Mouse (Mus musculus): Measurements from ENCODE around the gene Bag2. TPM values are rescaled to one million over a fixed set of nuclear protein-coding genes. Genes with fewer than 3 reads are reported as not detected.

Bag2 gene
- polyA plus RNA-seq, 1 experiment from 2014 or later = 22.5 TPM

GRCm38 (mm10) chr1:33739302-33739701 is 18.3 kb downstream of the Bag2 start:
- no peak overlapping the region for H3K27ac ChIP-seq (ENCODE audit: low read length)
- WGBS = 27% methylated on average over 12 of the region's 12 CpGs
- H3K9me3 ChIP-seq (replicated peaks; ENCODE audit: control insufficient read depth, low read length, poor library complexity, severe bottlenecking) = no peaks in the 10 kb centered on the region
- peak; percentile 90 for ATAC-seq
- no peak overlapping the region for H3K4me3 ChIP-seq (ENCODE audit: low read depth, low read length)
- H3K4me2 ChIP-seq (ENCODE audit: low read length) = no peak overlapping the region
- no peaks in the 10 kb centered on the region for H3K4me1 ChIP-seq (ENCODE audit: control insufficient read depth, insufficient read depth, low read length)
- H3K9ac ChIP-seq (ENCODE audit: low read depth, low read length) = 0 out of 2 replicates have a peak overlapping the region, but pooled peaks have one; percentile 48
- peaks cover 22% of the 10 kb centered on the region for H3K36me3 ChIP-seq (ENCODE audit: control insufficient read depth, insufficient read depth, low read length)
- no peaks in the 10 kb centered on the region for H3K27me3 ChIP-seq (ENCODE audit: control insufficient read depth, insufficient read depth, low read depth, low read length)

- Histone ChIP-seq H3K4me1 (ENCODE audit: control insufficient read depth, insufficient read depth, low read length) (no peaks in the 10 kb centered on the region), H3K9ac (ENCODE audit: low read depth, low read length) (no peak overlapping the region), H3K4me2 (ENCODE audit: low read length) (no peak overlapping the region), H3K36me3 (ENCODE audit: control insufficient read depth, insufficient read depth, low read length) (peaks cover 22% of the 10 kb centered on the region), H3K4me3 (ENCODE audit: low read depth, low read length) (no peak overlapping the region), H3K27ac (ENCODE audit: low read length) (no peak overlapping the region), H3K27me3 (ENCODE audit: control insufficient read depth, insufficient read depth, low read depth, low read length) (no peaks in the 10 kb centered on the region), H3K9me3 (replicated peaks; ENCODE audit: control insufficient read depth, low read length, poor library complexity, severe bottlenecking) (no peaks in the 10 kb centered on the region)
- 93% methylated on average over 11 of the region's 11 CpGs for WGBS
- peak; percentile 52 for ATAC-seq
Observed at GRCm38 (mm10) chr1:33738681-33739278, 18.8 kb downstream of the Bag2 start.

DNA sequence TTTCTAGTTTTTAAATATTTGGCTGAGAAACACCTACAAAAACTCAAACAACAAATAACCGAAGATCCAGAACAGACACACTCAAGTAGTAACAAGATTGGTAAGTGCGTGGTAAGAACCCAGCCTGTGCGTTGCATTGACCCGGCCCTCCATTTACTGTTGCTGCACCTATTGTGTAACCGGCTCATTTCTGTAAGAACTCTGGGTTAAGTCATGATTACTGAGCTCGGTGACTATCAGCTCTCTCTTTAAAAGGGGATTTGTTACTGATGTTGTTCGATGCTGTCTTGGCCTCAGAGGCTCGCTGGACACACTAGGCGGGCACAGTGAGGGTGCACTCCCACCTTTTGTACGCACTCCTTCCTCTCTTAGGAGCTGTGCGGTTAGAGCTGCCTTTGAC is 19.3 kb downstream of the Bag2 start:
- Histone ChIP-seq H3K9me3 (replicated peaks; ENCODE audit: control insufficient read depth, low read length, poor library complexity, severe bottlenecking) (no peaks in the 10 kb centered on the region), H3K27me3 (ENCODE audit: control insufficient read depth, insufficient read depth, low read depth, low read length) (no peaks in the 10 kb centered on the region), H3K4me3 (ENCODE audit: low read depth, low read length) (no peak overlapping the region), H3K4me1 (ENCODE audit: control insufficient read depth, insufficient read depth, low read length) (no peaks in the 10 kb centered on the region), H3K27ac (ENCODE audit: low read length) (no peak overlapping the region), H3K9ac (ENCODE audit: low read depth, low read length) (no peak overlapping the region), H3K4me2 (ENCODE audit: low read length) (no peak overlapping the region), H3K36me3 (ENCODE audit: control insufficient read depth, insufficient read depth, low read length) (peaks cover 22% of the 10 kb centered on the region)
- no peak for ATAC-seq
- WGBS = 93% methylated on average over 11 of the region's 11 CpGs

GRCm38 (mm10) chr1:33734001-33734685 is 23.5 kb downstream of the Bag2 start:
- H3K27ac ChIP-seq (ENCODE audit: low read length) = no peak overlapping the region
- 75% methylated on average over 5 of the region's 5 CpGs for WGBS
- ATAC-seq = no peak

GRCm38 (mm10) chr1:33733044-33733443 is 24.6 kb downstream of the Bag2 start:
- no peaks in the 10 kb centered on the region for H3K9me3 ChIP-seq (replicated peaks; ENCODE audit: control insufficient read depth, low read length, poor library complexity, severe bottlenecking)
- H3K27me3 ChIP-seq (ENCODE audit: control insufficient read depth, insufficient read depth, low read depth, low read length) = no peaks in the 10 kb centered on the region
- H3K4me3 ChIP-seq (ENCODE audit: low read depth, low read length) = no peak overlapping the region
- ATAC-seq = no peak
- peaks cover 14% of the 10 kb centered on the region for H3K36me3 ChIP-seq (ENCODE audit: control insufficient read depth, insufficient read depth, low read length)
- no peak overlapping the region for H3K4me2 ChIP-seq (ENCODE audit: low read length)
- H3K9ac ChIP-seq (ENCODE audit: low read depth, low read length) = no peak overlapping the region
- 90% methylated on average over 9 of the region's 9 CpGs for WGBS
- H3K4me1 ChIP-seq (ENCODE audit: control insufficient read depth, insufficient read depth, low read length) = no peaks in the 10 kb centered on the region
- no peak overlapping the region for H3K27ac ChIP-seq (ENCODE audit: low read length)

More at GRCm38 (mm10) chr1:33734001-33734685, 23.5 kb downstream of the Bag2 start:
- Histone ChIP-seq H3K27me3 (ENCODE audit: control insufficient read depth, insufficient read depth, low read depth, low read length) (no peaks in the 10 kb centered on the region), H3K9ac (ENCODE audit: low read depth, low read length) (no peak overlapping the region), H3K4me1 (ENCODE audit: control insufficient read depth, insufficient read depth, low read length) (no peaks in the 10 kb centered on the region), H3K4me2 (ENCODE audit: low read length) (no peak overlapping the region), H3K4me3 (ENCODE audit: low read depth, low read length) (no peak overlapping the region), H3K36me3 (ENCODE audit: control insufficient read depth, insufficient read depth, low read length) (peaks cover 17% of the 10 kb centered on the region), H3K9me3 (replicated peaks; ENCODE audit: control insufficient read depth, low read length, poor library complexity, severe bottlenecking) (no peaks in the 10 kb centered on the region)

DNA sequence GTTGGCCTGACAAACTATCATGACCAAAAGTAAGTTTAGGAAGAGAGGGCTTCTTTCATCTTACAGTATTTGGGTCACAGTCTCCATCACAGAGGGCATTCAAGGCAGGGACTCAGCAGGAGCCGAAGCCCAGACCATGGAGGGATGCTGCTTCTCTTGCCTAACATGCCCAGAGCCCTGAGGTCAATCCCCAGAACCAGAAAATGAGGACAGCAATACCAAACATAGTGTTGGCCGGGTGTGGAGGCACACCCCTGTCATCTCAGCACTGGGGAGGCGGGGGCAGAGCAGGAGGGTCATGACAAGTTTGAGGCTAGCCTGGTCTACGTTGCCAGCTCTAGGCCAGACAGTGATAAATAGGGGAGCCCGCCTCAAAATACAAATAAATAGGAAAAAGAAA is 32.5 kb downstream of the Bag2 start:
- Histone ChIP-seq H3K9ac (ENCODE audit: low read depth, low read length) (no peak overlapping the region), H3K4me3 (ENCODE audit: low read depth, low read length) (no peak overlapping the region), H3K27me3 (ENCODE audit: control insufficient read depth, insufficient read depth, low read depth, low read length) (no peaks in the 10 kb centered on the region), H3K36me3 (ENCODE audit: control insufficient read depth, insufficient read depth, low read length) (peaks cover 28% of the 10 kb centered on the region), H3K27ac (ENCODE audit: low read length) (no peak overlapping the region), H3K4me2 (ENCODE audit: low read length) (no peak overlapping the region), H3K4me1 (ENCODE audit: control insufficient read depth, insufficient read depth, low read length) (peaks cover 12% of the 10 kb centered on the region), H3K9me3 (replicated peaks; ENCODE audit: control insufficient read depth, low read length, poor library complexity, severe bottlenecking) (no peaks in the 10 kb centered on the region)
- ATAC-seq = no peak
- 98% methylated on average over 5 of the region's 5 CpGs for WGBS

GRCm38 (mm10) chr1:33724516-33724915 is 33.1 kb downstream of the Bag2 start:
- WGBS = 91% methylated on average over 6 of the region's 6 CpGs
- Histone ChIP-seq H3K36me3 (ENCODE audit: control insufficient read depth, insufficient read depth, low read length) (peaks cover 28% of the 10 kb centered on the region), H3K4me3 (ENCODE audit: low read depth, low read length) (no peak overlapping the region)

DNA sequence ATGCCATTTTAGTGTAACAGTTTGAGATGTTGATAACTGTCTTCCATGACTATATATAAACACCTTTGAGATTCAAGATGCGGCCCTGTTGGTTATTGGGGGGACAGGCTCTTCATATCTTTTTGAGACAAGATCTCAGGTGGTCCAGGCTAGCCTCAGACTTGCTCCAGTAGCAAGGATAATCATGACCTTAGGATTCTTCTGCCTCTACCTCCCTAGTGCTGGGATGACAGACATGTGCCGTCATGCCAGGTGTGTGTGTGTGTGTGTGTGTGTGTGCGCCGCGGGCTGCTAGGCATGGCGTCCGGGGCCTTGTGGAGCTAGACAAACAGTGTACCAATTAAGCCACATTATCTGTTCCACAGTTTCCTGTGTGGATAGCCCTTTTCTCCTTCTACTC is 36.6 kb downstream of the Bag2 start:
- Histone ChIP-seq H3K27ac (ENCODE audit: low read length) (no peak overlapping the region), H3K9ac (ENCODE audit: low read depth, low read length) (peak overlapping the region; percentile 21; the same call in 1 of the 2 replicates), H3K27me3 (ENCODE audit: control insufficient read depth, insufficient read depth, low read depth, low read length) (no peaks in the 10 kb centered on the region), H3K4me3 (ENCODE audit: low read depth, low read length) (peak overlapping the region; percentile 12), H3K9me3 (replicated peaks; ENCODE audit: control insufficient read depth, low read length, poor library complexity, severe bottlenecking) (no peaks in the 10 kb centered on the region), H3K36me3 (ENCODE audit: control insufficient read depth, insufficient read depth, low read length) (peaks cover 14% of the 10 kb centered on the region), H3K4me2 (ENCODE audit: low read length) (peak overlapping the region; percentile 67), H3K4me1 (ENCODE audit: control insufficient read depth, insufficient read depth, low read length) (peaks cover 15% of the 10 kb centered on the region)
- 87% methylated on average over 7 of the region's 7 CpGs for WGBS
- ATAC-seq = no peak

More at GRCm38 (mm10) chr1:33724516-33724915, 33.1 kb downstream of the Bag2 start:
- Histone ChIP-seq H3K4me2 (ENCODE audit: low read length) (no peak overlapping the region), H3K4me1 (ENCODE audit: control insufficient read depth, insufficient read depth, low read length) (peaks cover 12% of the 10 kb centered on the region), H3K27me3 (ENCODE audit: control insufficient read depth, insufficient read depth, low read depth, low read length) (no peaks in the 10 kb centered on the region), H3K9me3 (replicated peaks; ENCODE audit: control insufficient read depth, low read length, poor library complexity, severe bottlenecking) (no peaks in the 10 kb centered on the region), H3K9ac (ENCODE audit: low read depth, low read length) (no peak overlapping the region), H3K27ac (ENCODE audit: low read length) (no peak overlapping the region)
- no peak for ATAC-seq

- WGBS = under 1% methylated on average over 41 of the region's 41 CpGs
- Histone ChIP-seq H3K4me2 (ENCODE audit: low read length) (peak overlapping the region; percentile 67), H3K9me3 (replicated peaks; ENCODE audit: control insufficient read depth, low read length, poor library complexity, severe bottlenecking) (no peaks in the 10 kb centered on the region), H3K27ac (ENCODE audit: low read length) (peak overlapping the region; percentile 93), H3K9ac (ENCODE audit: low read depth, low read length) (peak overlapping the region; percentile 87), H3K36me3 (ENCODE audit: control insufficient read depth, insufficient read depth, low read length) (peaks cover 7% of the 10 kb centered on the region), H3K27me3 (ENCODE audit: control insufficient read depth, insufficient read depth, low read depth, low read length) (no peaks in the 10 kb centered on the region), H3K4me3 (ENCODE audit: low read depth, low read length) (peak overlapping the region; percentile 82), H3K4me1 (ENCODE audit: control insufficient read depth, insufficient read depth, low read length) (peaks cover 15% of the 10 kb centered on the region)
- peak; percentile 78 for ATAC-seq
Observed at GRCm38 (mm10) chr1:33720231-33720630, 37.4 kb downstream of the Bag2 start.

All from midbrain, embryonic 16.5 days (tissue).